Mouse (Mus musculus) limb, embryonic 14.5 days (tissue): ENCODE data around the gene Ccdc9b. TPM values are rescaled to one million over a fixed set of nuclear protein-coding genes. Genes with fewer than 3 reads are reported as not detected.
A peak's percentile ranks its signal among the peaks of the same experiment; 100 is the strongest.

ENCODE experiments used
- ATAC-seq: fragments of 200-750 bp; cut with Nextera tagmentation; 2 replicates; pipeline ENCODE4 v1.8.0; 2017; ENCODE audit warnings: low read depth, moderate number of reproducible peaks, moderate TSS enrichment; ENCODE audit not compliant: low FRiP score
- DNase-seq: peaks from one replicate; pipeline ENCODE4 v3.0.0-alpha.2; 2015; ENCODE audit warnings: low spot score
- H3K27ac ChIP-seq: fragments of 300-500 bp; sonication (generic); replicated peaks from 2 replicates; pipeline ENCODE4 v1.5.1; 2014; ENCODE audit warnings: low read depth, mild to moderate bottlenecking, low read length, moderate library complexity, mixed read lengths
- H3K27me3 ChIP-seq: fragments of 300-500 bp; sonication (generic); 2 replicates; pipeline ENCODE4 v1.6.1; 2014; ENCODE audit warnings: low read length, mixed read lengths; ENCODE audit not compliant: control insufficient read depth, insufficient read depth
- H3K36me3 ChIP-seq: fragments of 300-500 bp; sonication (generic); 2 replicates; pipeline ENCODE4 v1.6.1; 2014; ENCODE audit warnings: mild to moderate bottlenecking, low read length, moderate library complexity, mixed read lengths; ENCODE audit not compliant: control insufficient read depth, insufficient read depth
- H3K4me1 ChIP-seq: fragments of 300-500 bp; sonication (generic); 2 replicates; pipeline ENCODE4 v1.6.1; 2014; ENCODE audit warnings: antibody characterized with exemption, low read length, mixed read lengths; ENCODE audit not compliant: control insufficient read depth, insufficient read depth
- H3K4me2 ChIP-seq: fragments of 300-500 bp; sonication (generic); replicated peaks from 2 replicates; pipeline ENCODE4 v1.6.1; 2014; ENCODE audit warnings: low read depth, mild to moderate bottlenecking, low read length, moderate library complexity; ENCODE audit not compliant: severe bottlenecking
- H3K4me3 ChIP-seq: fragments of 300-500 bp; sonication (generic); replicated peaks from 2 replicates; pipeline ENCODE4 v1.5.1; 2014; ENCODE audit warnings: low read length
- H3K9ac ChIP-seq: fragments of 300-500 bp; sonication (generic); 2 replicates; pipeline ENCODE4 v1.6.1; 2014; ENCODE audit warnings: mild to moderate bottlenecking, low read depth, low read length, moderate library complexity; ENCODE audit not compliant: severe bottlenecking
- H3K9me3 ChIP-seq: fragments of 300-500 bp; sonication (generic); 2 replicates; pipeline ENCODE4 v1.6.1; 2016; ENCODE audit warnings: low read length; ENCODE audit not compliant: control insufficient read depth
- POLR2A ChIP-seq: fragments of 200-500 bp; IDR thresholded peaks from 2 replicates; pipeline ENCODE4 v1.8.0; 2012; ENCODE audit warnings: inconsistent platforms, mild to moderate bottlenecking, moderate library complexity, borderline replicate concordance; ENCODE audit not compliant: insufficient read depth, insufficient read length; ENCODE audit errors: extremely low read depth
- WGBS: fragments of 180-500 bp; shearing (Covaris S2); extraction: QIAGEN DNeasy Blood & Tissue Kit; methylation state at CpG from one replicate; pipeline ENCODE4 v1.1.7; 2014; 5-methylcytosine and 5-hydroxymethylcytosine counted together
- polyA plus RNA-seq, 2 experiments: library from polyadenylated mRNA; depleted of rRNA in 1 of 2; stranded (reverse) in 1 of 2; unstranded in 1 of 2; fragments of >200 nt; fragmentation: Nextera tagmentation in 1 of 2; extraction: Ambion mirVana in 1 of 2; gene quantifications; 2 replicates each; pipeline versions ENCODE4 v1.2.1 to v1.2.3; 2012 to 2014

Ccdc9b gene
- polyA plus RNA-seq, 2 experiments, result 1.4 to 1.8 TPM

GRCm38 (mm10) chr2:118730622-118730915, 31.9 kb downstream of the Ccdc9b start:
- ATAC-seq, result 0 out of 2 replicates have a peak, but pooled peaks have one; percentile 34
- no peak for TF ChIP-seq POLR2A
- Histone ChIP-seq H3K9me3 (no peaks in the 10 kb centered on the region), H3K4me1 (peaks cover 10% of the 10 kb centered on the region), H3K36me3 (no peaks in the 10 kb centered on the region), H3K27me3 (0 out of 2 replicates have a peak, but pooled peaks cover 4% of the 10 kb centered on the region), H3K27ac (no peak overlapping the region), H3K4me2 (no peak overlapping the region), H3K4me3 (no peak overlapping the region), H3K9ac (no peak overlapping the region)
- WGBS, result 7% methylated on average over 3 of the region's 3 CpGs
- DNase-seq, result peak; percentile 74

GRCm38 (mm10) chr2:118729816-118730621, 32.4 kb downstream of the Ccdc9b start:
- H3K4me1 ChIP-seq, result peaks cover 10% of the 10 kb centered on the region
- H3K27ac ChIP-seq, result no peak overlapping the region
- DNase-seq, result no peak
- no peak overlapping the region for H3K4me2 ChIP-seq
- WGBS, result 24% methylated on average over 8 of the region's 8 CpGs
- no peak for ATAC-seq
- no peaks in the 10 kb centered on the region for H3K9me3 ChIP-seq
- 0 out of 2 replicates have a peak, but pooled peaks cover 4% of the 10 kb centered on the region for H3K27me3 ChIP-seq
- no peaks in the 10 kb centered on the region for H3K36me3 ChIP-seq
- no peak overlapping the region for H3K9ac ChIP-seq
- H3K4me3 ChIP-seq, result no peak overlapping the region
- TF ChIP-seq POLR2A, result no peak

- DNase-seq (no peak), ATAC-seq (no peak)
- H3K27me3 ChIP-seq, result 0 out of 2 replicates have a peak, but pooled peaks cover 4% of the 10 kb centered on the region
- H3K27ac ChIP-seq, result no peak overlapping the region
- H3K4me1 ChIP-seq, result peaks cover 10% of the 10 kb centered on the region
- H3K9ac ChIP-seq, result no peak overlapping the region
- no peak for TF ChIP-seq POLR2A
- H3K36me3 ChIP-seq, result no peaks in the 10 kb centered on the region
- H3K9me3 ChIP-seq, result no peaks in the 10 kb centered on the region
- H3K4me2 ChIP-seq, result no peak overlapping the region
- 45% methylated on average over 4 of the region's 4 CpGs for WGBS
- no peak overlapping the region for H3K4me3 ChIP-seq
These were observed 33.3 kb downstream of the Ccdc9b start for GRCm38 (mm10) chr2:118729194-118729593.

GRCm38 (mm10) chr2:118728337-118728736, 34.1 kb downstream of the Ccdc9b start, which contains the start of gene Plcb2:
Gene Plcb2 (minus strand): TSS chr2:118728438.
- no peak for DNase-seq
- H3K27me3 ChIP-seq, result 0 out of 2 replicates have a peak, but pooled peaks cover 4% of the 10 kb centered on the region
- 0 out of 2 replicates have a peak within 1 kb of the TSS, but pooled peaks have one; percentile 5 for H3K4me2 ChIP-seq
- no peak within 1 kb of the TSS for H3K4me3 ChIP-seq
- H3K27ac ChIP-seq, result no peak within 1 kb of the TSS
- H3K4me1 ChIP-seq, result peaks cover 10% of the 10 kb centered on the region
- no peaks in the 10 kb centered on the region for H3K36me3 ChIP-seq
- no peak for ATAC-seq
- H3K9me3 ChIP-seq, result no peaks in the 10 kb centered on the region
- 16% methylated on average over 6 of the region's 7 CpGs for WGBS
- H3K9ac ChIP-seq, result no peak within 1 kb of the TSS; the same call in 1 of the 2 replicates
- no peak for TF ChIP-seq POLR2A

- 26% methylated on average over 9 of the region's 9 CpGs for WGBS
- TF ChIP-seq POLR2A, result no peak
- H3K27ac ChIP-seq, result no peak overlapping the region
- ATAC-seq, result no peak
- no peak for DNase-seq
- H3K4me3 ChIP-seq, result no peak overlapping the region
- H3K27me3 ChIP-seq, result 0 out of 2 replicates have a peak, but pooled peaks cover 4% of the 10 kb centered on the region
- H3K36me3 ChIP-seq, result no peaks in the 10 kb centered on the region
- H3K9ac ChIP-seq, result no peak overlapping the region; the same call in 1 of the 2 replicates
- H3K4me1 ChIP-seq, result peaks cover 10% of the 10 kb centered on the region
- no peaks in the 10 kb centered on the region for H3K9me3 ChIP-seq
- 0 out of 2 replicates have a peak overlapping the region, but pooled peaks have one; percentile 5 for H3K4me2 ChIP-seq
These were observed 34.5 kb downstream of the Ccdc9b start for GRCm38 (mm10) chr2:118727911-118728310.
